Mouse (Mus musculus) left cerebral cortex, postnatal 25 days (tissue): ENCODE measurements around the gene Fst. TPM values are rescaled to one million over a fixed set of nuclear protein-coding genes. Genes with fewer than 3 reads are reported as not detected.

Experiments used
- DNase-seq, 2 experiments: peaks; one replicate each; pipeline ENCODE4 v3.0.0; 2022; ENCODE audit warnings: low spot score in 2 of 2, mixed read lengths in 1 of 2
- intact Hi-C: fragments of 180-260 bp; cut with DNase I; formaldehyde crosslinking; loops from one replicate; pipeline ENCODE4 v1.15.1; 2025
- total RNA-seq, 2 experiments: library from RNA; stranded (reverse); gene quantifications; 2 replicates each; pipeline ENCODE4 v1.2.3; 2021

Gene Fst
- 10 to 100 TPM in 1 of 2 experiments, 1 to 10 TPM in 1; 7.2 to 11.5 TPM for total RNA-seq

DNA sequence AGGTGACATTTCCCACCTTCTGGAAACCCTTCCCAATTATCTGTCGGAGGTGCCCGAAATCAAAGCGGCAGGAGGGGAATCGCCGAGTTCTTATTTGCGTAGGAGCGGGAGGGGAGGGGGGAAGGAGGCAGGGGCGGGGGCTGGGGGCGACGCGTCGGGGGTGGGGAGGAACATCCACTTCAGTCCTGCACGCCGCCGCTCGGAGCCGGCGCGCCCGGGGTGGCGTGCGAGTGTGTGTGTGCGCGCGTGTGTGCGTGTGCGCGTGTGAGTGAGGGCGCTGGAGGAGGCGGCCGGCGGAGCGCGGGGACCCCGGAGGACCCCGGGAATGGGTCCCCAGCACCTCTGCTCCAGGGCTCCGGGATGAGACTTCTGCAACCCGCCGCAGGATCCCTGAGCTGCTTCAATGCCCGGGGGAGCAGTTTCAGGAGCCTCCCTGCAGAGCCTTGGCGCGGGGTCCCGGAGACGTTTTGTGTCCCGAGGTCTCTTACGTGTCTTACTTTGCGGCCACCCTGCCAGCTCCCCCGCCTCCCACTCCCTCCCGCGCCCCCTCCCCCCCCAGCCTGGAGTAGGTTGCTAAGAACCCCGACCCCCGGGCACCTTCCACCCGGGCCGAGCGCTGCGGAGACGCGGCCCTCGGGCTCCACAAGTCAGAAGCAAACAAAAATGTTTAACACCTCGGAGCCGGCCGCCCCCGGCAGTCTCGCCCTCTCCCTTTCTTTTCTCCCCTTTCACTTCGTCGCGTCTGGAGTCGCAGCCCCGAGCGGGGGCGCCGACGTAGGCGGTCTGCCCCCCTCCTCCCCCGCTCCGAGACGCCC lies at the start of gene Fst:
Fst (minus strand) TSS at position 66 of the 815 bp plus-strand sequence.
- peak; percentile 17 to 18 for DNase-seq
- intact Hi-C loops: loop anchor here (5.0 to 10.0 kb wide), 2 partner anchors 164 to 262 kb away; no protein-coding TSS in a partner anchor

DNA sequence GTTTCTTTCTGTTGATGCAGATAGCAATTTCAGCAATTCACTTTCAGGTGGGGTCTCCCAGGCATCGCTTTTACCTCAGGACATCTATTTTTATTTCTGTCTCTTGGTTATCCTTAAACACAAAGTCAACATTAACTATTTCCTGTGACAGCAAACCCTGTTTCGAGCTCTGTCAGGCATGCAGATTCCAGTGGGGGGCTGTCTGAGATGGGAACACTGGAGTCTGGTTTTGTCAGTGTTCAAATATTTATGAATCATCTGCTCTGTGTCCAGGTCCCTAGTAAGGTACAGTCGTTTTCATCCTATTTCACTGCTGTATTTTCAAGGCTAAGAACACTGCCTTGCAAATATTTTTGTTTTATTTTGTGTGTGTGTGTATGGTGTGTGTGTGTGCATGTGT lies 35.1 kb upstream of the Fst start:
- intact Hi-C loops: no loop called here
- no peak for DNase-seq

- intact Hi-C loops: no loop called here
- DNase-seq: no peak
These were observed 29.4 kb upstream of the Fst start for GRCm38 (mm10) chr13:114488178-114488577.

DNA sequence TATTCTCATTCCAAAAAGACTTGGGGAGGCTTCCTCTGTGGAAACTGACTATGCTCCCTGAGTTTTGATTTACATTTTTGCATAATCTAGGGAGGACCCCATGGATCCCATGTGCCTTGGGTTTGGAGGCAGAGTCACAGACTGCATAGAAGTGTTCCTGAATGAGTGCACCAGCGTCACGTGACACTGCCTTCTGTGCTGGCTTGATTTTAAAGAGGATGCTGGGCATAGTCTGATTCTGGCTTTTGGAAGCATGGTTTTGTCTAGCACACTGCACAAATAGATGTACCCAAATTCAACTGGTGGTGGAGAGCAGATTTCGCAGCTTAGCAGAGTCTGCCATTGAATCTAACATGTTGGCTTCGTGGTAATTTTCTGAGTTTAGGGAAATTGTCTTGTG lies 19.6 kb upstream of the Fst start:
- intact Hi-C loops: no loop called here
- peak in 1 of 2 experiments; percentile 8 for DNase-seq

DNA sequence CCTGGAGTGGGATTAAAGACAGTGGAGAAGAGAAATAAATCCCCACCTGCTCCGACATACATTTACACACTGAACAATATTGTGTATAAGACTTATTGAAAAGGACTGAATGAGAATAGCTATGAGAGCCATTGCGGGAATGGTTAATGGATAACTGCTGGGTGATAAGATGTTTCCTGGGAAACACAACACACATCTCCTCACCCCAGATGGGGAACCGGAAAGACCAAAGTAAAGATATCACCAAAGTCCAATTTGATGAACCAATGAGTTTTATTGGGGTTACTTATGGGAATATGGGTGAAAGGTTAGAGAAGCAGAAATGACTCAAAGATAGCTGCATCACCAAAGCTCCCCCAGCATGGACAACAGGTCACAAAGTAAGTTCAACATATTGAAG lies 11.2 kb upstream of the Fst start:
- intact Hi-C loops: no loop called here
- no peak for DNase-seq

DNA sequence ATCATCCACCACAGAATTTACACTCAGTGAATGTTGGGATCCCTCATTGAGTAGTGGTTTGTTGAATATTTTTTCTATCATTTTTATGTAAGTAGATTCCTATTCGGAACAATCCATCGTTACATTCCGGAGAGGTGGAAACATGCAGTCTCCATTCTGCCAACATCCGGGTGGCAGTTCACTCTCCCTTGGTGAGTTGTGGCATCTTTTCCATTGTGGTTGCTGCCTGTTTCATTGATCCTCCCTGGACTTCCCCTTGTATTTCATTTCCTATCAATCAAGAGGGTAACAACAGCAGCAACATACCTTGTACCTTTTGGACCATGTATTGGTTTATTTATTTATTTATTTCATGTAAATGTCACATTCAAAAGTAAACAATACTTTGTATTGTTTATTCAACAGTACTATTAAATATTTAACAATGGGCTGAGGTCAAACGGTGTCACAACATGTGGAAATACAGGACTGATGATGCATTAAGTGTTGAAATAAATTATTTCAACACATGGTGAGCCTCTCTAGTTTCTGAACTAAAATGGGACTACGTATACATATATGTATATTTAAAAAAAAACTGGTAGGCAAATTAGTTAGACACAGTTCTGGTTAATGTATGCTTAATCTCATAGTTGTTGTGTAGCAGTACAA lies 7.6 kb upstream of the Fst start:
- DNase-seq: no peak
- intact Hi-C loops: no loop called here

DNA sequence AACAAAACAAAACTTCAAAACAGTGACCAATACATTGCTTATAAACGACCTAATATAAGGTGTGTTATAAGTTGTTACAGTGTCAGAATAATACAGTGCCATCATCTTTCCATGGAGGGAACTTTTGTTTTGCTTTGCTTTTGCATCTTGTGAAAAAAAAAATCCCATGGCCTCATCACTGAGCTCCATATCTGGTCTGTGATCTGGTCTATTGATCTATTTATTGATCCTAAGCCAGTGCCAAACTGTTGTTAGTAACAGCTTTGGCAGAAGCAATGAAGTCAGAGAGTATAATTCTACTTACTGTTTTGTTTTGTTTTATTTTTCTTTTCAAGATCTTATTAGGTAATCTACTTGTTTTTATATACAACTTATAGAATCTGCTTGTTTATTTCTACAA lies 6.6 kb upstream of the Fst start:
- intact Hi-C loops: no loop called here
- no peak for DNase-seq

GRCm38 (mm10) chr13:114464824-114465223 lies 6.1 kb upstream of the Fst start:
- intact Hi-C loops: no loop called here
- DNase-seq: no peak

DNA sequence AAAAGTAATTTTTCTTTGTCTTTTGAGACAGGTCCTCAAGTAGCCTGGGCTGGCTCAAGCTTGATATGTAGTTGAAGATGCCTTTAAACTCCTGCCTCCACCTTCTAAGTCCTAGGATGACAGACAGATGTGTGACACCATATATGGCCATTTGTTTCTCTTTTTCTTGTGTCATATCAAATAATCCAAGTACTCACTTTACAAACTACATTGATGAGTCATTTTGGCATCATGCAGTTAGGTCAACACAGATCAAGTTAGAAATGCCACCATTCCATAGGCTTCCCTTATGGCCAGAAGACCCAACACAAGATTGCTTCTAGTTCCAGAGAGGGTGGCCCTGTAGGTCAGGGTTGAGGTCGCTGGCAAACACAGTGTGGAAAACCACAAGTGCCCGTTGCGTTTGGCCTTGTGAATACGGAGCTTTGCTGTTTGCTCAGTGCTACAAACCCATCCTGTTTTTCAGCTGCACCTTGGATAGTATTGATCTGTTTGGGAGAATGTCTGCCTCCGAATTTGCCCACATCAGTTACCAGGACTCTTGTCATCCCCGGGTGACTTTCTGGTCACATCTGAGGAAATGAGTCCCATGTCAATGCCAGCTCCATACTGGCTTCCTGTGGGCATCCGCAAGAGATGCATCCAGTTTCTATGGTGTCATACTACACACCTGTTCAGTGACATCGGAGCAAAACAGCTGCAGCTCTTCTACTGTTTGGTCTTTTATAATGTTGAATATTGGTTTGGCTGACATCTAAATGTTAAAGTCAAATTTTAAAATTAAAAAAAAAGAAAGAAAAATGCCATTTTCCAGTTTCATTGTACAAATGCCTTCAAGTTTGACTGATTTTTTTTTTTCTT lies 4.0 kb upstream of the Fst start:
- intact Hi-C loops: no loop called here
- DNase-seq: no peak

- intact Hi-C loops: loop anchor here (2.0 kb wide), 2 partner anchors 384 to 584 kb away; no protein-coding TSS in a partner anchor
- DNase-seq: no peak
These were observed 1.6 kb upstream of the Fst start for GRCm38 (mm10) chr13:114460306-114460892.

GRCm38 (mm10) chr13:114459701-114460160 lies 980 bp upstream of the Fst start:
- intact Hi-C loops: loop anchor here (2.0 to 10.0 kb wide), 4 partner anchors 165 to 583 kb away; no protein-coding TSS in a partner anchor
- peak in 1 of 2 experiments; percentile 6 for DNase-seq

GRCm38 (mm10) chr13:114458291-114458885 lies 363 bp downstream of the Fst start:
- peak; percentile 19 to 27 for DNase-seq
- intact Hi-C loops: loop anchor here (5.0 to 10.0 kb wide), 2 partner anchors 164 to 261 kb away; no protein-coding TSS in a partner anchor

DNA sequence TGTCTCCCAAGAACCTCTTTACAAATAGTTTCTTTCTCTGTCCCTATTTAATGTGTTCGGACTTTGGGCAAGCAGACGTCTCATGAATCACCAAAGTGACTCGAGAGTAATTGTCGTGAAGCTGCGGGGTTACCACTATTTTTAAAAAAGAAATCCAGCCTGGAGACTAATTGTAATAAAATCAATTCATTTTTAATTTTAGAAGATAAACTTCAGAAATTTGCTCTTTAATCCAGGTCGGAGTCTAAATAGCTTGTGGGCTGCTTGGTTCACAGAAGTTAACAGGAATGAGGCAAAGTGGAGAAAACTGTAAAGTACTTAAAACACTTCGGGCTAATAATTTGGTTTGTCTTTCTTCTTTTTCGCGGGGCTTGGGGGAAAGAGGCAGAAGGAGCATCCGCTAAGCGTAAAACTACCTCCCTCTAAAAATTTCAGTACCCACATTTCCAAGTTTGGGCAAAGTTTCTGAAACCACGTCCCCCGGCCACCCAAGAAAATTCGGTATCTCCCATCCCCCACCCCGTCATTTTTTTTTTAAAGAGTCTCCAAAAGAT lies 1.1 kb downstream of the Fst start:
- DNase-seq: no peak
- intact Hi-C loops: loop anchor here (5.0 to 10.0 kb wide), 2 partner anchors 163 to 260 kb away; no protein-coding TSS in a partner anchor

DNA sequence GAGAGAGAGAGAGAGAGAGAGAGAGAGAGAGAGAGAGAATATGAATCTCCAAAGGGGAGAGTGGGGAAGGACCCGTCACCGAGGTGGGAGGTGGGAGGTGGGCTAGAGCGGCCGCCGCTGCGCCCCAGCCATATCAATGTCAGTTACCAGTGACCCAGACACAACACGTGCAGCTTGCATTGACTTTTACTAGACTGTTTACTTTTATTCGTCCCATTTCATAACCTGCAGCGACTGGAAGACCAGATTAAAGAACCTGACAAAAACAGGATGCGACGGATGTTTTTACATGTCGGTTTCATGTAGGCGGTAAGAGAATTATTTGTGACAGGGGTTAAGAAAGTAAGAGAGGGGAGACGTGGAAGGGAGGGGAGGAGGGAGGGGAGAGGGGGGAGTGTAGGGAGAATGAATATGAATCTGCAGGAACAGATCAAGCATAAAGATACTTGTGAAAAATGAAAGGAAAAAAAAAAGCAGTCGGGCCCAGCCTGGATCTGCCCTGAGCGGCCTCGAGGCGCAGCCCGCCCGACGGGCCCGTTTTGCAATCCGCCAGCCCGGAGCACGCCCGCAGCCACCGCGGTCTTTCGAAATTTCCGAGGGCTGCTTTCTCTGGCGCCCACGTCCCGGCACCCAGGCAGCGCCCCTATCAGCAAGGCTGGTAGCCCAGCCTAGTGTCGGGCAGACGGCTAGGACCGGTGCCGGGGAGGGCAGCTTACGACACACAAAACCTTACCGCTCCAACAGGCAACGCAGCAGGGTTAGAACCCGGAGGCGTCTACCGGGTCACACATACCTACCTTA lies 1.8 kb downstream of the Fst start:
- peak in 1 of 2 experiments; percentile 7 for DNase-seq
- intact Hi-C loops: loop anchor here (5.0 to 10.0 kb wide), 2 partner anchors 162 to 260 kb away; no protein-coding TSS in a partner anchor

DNA sequence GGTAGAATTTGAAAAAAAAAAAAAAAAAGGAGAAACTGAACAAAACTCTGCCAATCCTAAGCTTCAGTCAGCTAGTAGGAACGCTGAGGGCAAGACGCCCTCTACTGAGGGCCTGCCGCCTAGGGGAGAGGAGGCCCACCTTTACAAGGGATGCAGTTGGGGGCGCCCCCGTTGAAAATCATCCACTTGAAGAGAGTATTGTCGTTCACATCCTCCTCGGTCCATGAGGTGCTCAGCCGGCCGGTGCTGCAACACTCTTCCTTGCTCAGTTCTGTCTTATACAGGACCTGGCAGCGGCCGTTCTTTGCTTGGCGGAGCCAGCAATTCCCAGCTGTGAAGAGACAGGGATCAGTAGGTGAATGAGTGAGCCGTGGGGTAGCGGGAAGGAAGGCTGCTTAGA lies 2.5 kb downstream of the Fst start:
- DNase-seq: peak; percentile 11 to 12
- intact Hi-C loops: loop anchor here (5.0 to 10.0 kb wide), 2 partner anchors 161 to 259 kb away; no protein-coding TSS in a partner anchor

DNA sequence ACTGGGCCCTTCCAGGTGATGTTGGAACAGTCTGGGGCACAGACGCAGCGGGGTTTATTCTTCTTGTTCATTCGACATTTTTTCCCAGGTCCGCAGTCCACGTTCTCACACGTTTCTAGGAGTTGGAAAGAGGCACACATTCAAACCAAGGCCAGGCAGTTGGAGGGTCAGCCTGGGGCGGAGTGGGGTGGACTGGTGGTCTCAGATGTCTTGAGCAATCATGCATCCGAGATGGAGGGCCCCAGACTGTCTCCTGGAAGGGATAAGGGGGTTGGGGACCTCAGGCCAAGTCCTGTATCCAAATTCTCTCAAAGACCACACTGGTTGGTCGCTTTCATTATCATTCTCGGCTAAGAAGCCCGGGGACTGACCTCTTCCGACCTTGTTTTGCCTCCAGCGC lies 3.0 kb downstream of the Fst start:
- DNase-seq: no peak
- intact Hi-C loops: loop anchor here (5.0 to 10.0 kb wide), 2 partner anchors 161 to 258 kb away; no protein-coding TSS in a partner anchor

GRCm38 (mm10) chr13:114447213-114447612 lies 11.5 kb downstream of the Fst start:
- intact Hi-C loops: no loop called here

DNA sequence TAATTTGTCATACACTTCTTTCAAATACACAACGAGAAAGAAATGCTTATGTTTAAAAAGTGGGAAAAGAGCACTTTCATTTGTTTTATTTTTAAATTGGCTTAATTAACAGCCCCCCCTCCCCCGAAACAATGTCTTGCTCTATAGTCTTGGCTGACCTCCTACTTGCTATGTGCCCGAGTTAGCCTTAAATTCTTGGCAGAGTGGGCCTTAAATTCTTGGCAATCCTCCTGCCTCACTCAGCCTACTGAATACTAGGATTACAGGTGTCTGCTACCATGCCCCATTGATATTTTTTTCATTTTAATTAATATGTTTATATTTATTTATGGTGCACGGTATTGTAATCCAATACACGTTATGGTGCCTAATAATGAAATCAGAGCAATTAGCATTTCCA lies 26.3 kb downstream of the Fst start:
- DNase-seq: no peak

More at GRCm38 (mm10) chr13:114447213-114447612, 11.5 kb downstream of the Fst start:
- no peak for DNase-seq

More for the DNA sequence above, 26.3 kb downstream of the Fst start:
- intact Hi-C loops: no loop called here
